In genomic region chr9:68866317-68866716, GRCm38 (mm10) we compare ENCODE assay signal across 20 mouse cellular contexts.
DNase-seq lines count a peak whose midpoint lies in the region.
"Had no signal": no experiment of that assay in that cellular context is flagged by ENCODE, and none has a peak within 500 bp of the region (broad histone marks: within the 10 kb centered on the region; RNA-seq: fewer than 3 reads in every experiment).

No protein-coding gene starts in this region.

- no peak overlapping the region for H3K4me3 ChIP-seq in embryonic facial prominence, embryonic 10.5 days
- H3K4me3 ChIP-seq: embryonic facial prominence, embryonic 12.5 days; hindbrain, embryonic 13.5 days; liver, embryonic 13.5 days had no signal

- 74% methylated on average over 4 of the region's 4 CpGs for whole genome bisulfite sequencing in embryonic facial prominence, embryonic 10.5 days

- peak; percentile 44 to 73 for DNase-seq in left cerebral cortex, adult 18-20 months (ENCODE audit: low spot score in 2 of 2)
- no peak for DNase-seq in left cerebral cortex, postnatal 10 days (ENCODE audit: extremely low spot score in 1 of 2, low spot score in 2 of 2)
- peak; percentile 72 for DNase-seq in right cerebral cortex, adult 18-20 months
- DNase-seq in right cerebral cortex, postnatal 4 days, result no peak
- peak; percentile 17 to 28 for DNase-seq in frontal cortex, postnatal 14 days (ENCODE audit: low spot score in 2 of 2)
- DNase-seq in right cerebral cortex, postnatal 36 days (ENCODE audit: low spot score in 2 of 2), result peak; percentile 50 to 77
- DNase-seq in layer of hippocampus, postnatal 10 days (ENCODE audit: low spot score in 2 of 2), result no peak
- DNase-seq in embryonic facial prominence, embryonic 10.5 days (ENCODE audit: low spot score), result no peak
- DNase-seq: adrenal gland, adult 2 months; cerebellum, adult 18-20 months; cerebellum, postnatal 14 days; gastrocnemius, postnatal 36 days; kidney, adult 18-20 months; kidney, postnatal 4 days; liver, embryonic 13.5 days; lung, adult 2 months; lung, postnatal 14 days; thymus, adult 2 months had no signal

- H3K4me1 ChIP-seq in embryonic facial prominence, embryonic 10.5 days, result peaks cover 32% of the 10 kb centered on the region
- H3K4me1 ChIP-seq: liver, embryonic 13.5 days had no signal

- intact Hi-C loops in left cerebral cortex, postnatal 10 days (cut with DNase I), result no loop called here

- H3K36me3 ChIP-seq in embryonic facial prominence, embryonic 10.5 days (replicated peaks), result peaks cover 3% of the 10 kb centered on the region; the same call in 1 of the 2 replicates
- H3K36me3 ChIP-seq: embryonic facial prominence, embryonic 12.5 days; hindbrain, embryonic 13.5 days; liver, embryonic 13.5 days had no signal

- H3K27me3 ChIP-seq in embryonic facial prominence, embryonic 10.5 days (replicated peaks; ENCODE audit: low read depth, poor library complexity, severe bottlenecking), result no peaks in the 10 kb centered on the region
- H3K27me3 ChIP-seq: embryonic facial prominence, embryonic 12.5 days; liver, embryonic 13.5 days had no signal

- no peak overlapping the region for H3K27ac ChIP-seq in embryonic facial prominence, embryonic 10.5 days (replicated peaks)
- H3K27ac ChIP-seq: embryonic facial prominence, embryonic 12.5 days; hindbrain, embryonic 13.5 days; liver, embryonic 13.5 days had no signal

- peaks cover 10% of the 10 kb centered on the region for H3K9me3 ChIP-seq in embryonic facial prominence, embryonic 10.5 days
- H3K9me3 ChIP-seq: liver, embryonic 13.5 days had no signal

Comparison
In these comparisons a context has a peak if more than half of its experiments do, and no peak if none do; other contexts are left out.
1. DNase-seq: peak in left cerebral cortex, adult 18-20 months (2 of 2), right cerebral cortex, adult 18-20 months (single experiment), frontal cortex, postnatal 14 days (2 of 2) and right cerebral cortex, postnatal 36 days (2 of 2); none in left cerebral cortex, postnatal 10 days (0 of 2), right cerebral cortex, postnatal 4 days (single experiment), layer of hippocampus, postnatal 10 days (0 of 2) and embryonic facial prominence, embryonic 10.5 days (single experiment).